Mouse (Mus musculus) hindbrain, postnatal 0 days (tissue): ENCODE data around the gene Mrpl38. TPM values are rescaled to one million over a fixed set of nuclear protein-coding genes. Genes with fewer than 3 reads are reported as not detected.

Experiments used
- ATAC-seq: fragments of 200-750 bp; cut with Nextera tagmentation; 2 replicates; pipeline ENCODE4 v1.8.0; 2017; ENCODE audit warnings: mild to moderate bottlenecking, moderate TSS enrichment, moderate library complexity
- DNase-seq: peaks from one replicate; pipeline ENCODE4 v3.0.0-alpha.2; 2015; ENCODE audit warnings: low spot score
- H3K27ac ChIP-seq: fragments of 300-500 bp; sonication (generic); 2 replicates; pipeline ENCODE4 v1.5.1; 2014; ENCODE audit warnings: mild to moderate bottlenecking
- H3K27me3 ChIP-seq: fragments of 300-500 bp; sonication (generic); 2 replicates; pipeline ENCODE4 v1.6.1; 2014; ENCODE audit warnings: low read length, mixed read lengths; ENCODE audit not compliant: insufficient read depth
- H3K36me3 ChIP-seq: fragments of 300-500 bp; sonication (generic); 2 replicates; pipeline ENCODE4 v1.6.1; 2014; ENCODE audit warnings: low read length, mixed read lengths; ENCODE audit not compliant: insufficient read depth
- H3K4me1 ChIP-seq: fragments of 300-500 bp; sonication (generic); 2 replicates; pipeline ENCODE4 v1.6.1; 2014; ENCODE audit warnings: antibody characterized with exemption, low read length, mixed read lengths; ENCODE audit not compliant: insufficient read depth
- H3K4me2 ChIP-seq: fragments of 300-500 bp; sonication (generic); 2 replicates; pipeline ENCODE4 v1.6.1; 2014; ENCODE audit warnings: low read depth, mild to moderate bottlenecking, low read length, moderate library complexity, mixed read lengths
- H3K4me3 ChIP-seq: fragments of 300-500 bp; sonication (generic); 2 replicates; pipeline ENCODE4 v1.5.1; 2014; ENCODE audit warnings: low read length
- H3K9ac ChIP-seq: fragments of 300-500 bp; sonication (generic); replicated peaks from 2 replicates; pipeline ENCODE4 v1.6.1; 2014; ENCODE audit warnings: mild to moderate bottlenecking, low read length, moderate library complexity, mixed read lengths
- H3K9me3 ChIP-seq: fragments of 300-500 bp; sonication (generic); 2 replicates; pipeline ENCODE4 v1.6.1; 2016; ENCODE audit warnings: low read length, mixed read lengths
- CTCF ChIP-seq: IDR thresholded peaks from 2 replicates; pipeline ENCODE4 v1.5.1; 2016; ENCODE audit warnings: antibody characterized with exemption, control low read depth, low read depth
- WGBS: fragments of 180-500 bp; shearing (Covaris S2); extraction: QIAGEN DNeasy Blood & Tissue Kit; methylation state at CpG from one replicate; pipeline ENCODE4 v1.1.7; 2014; 5-methylcytosine and 5-hydroxymethylcytosine counted together
- polyA plus RNA-seq: library from polyadenylated mRNA; unstranded; fragments of >200 nt; fragmentation: Nextera tagmentation; extraction: Ambion mirVana; gene quantifications from 2 replicates; pipeline ENCODE4 v1.2.1, GENCODE M21; 2015
- total RNA-seq: library from RNA; depleted of rRNA; stranded (reverse); fragments of >200 nt; gene quantifications from 2 replicates; pipeline ENCODE4 v1.2.3, GENCODE M21; 2014

The Mrpl38 gene
- total and polyA plus RNA-seq, 2 experiments from 2014 or later, result 71.9 to 94.0 TPM

DNA sequence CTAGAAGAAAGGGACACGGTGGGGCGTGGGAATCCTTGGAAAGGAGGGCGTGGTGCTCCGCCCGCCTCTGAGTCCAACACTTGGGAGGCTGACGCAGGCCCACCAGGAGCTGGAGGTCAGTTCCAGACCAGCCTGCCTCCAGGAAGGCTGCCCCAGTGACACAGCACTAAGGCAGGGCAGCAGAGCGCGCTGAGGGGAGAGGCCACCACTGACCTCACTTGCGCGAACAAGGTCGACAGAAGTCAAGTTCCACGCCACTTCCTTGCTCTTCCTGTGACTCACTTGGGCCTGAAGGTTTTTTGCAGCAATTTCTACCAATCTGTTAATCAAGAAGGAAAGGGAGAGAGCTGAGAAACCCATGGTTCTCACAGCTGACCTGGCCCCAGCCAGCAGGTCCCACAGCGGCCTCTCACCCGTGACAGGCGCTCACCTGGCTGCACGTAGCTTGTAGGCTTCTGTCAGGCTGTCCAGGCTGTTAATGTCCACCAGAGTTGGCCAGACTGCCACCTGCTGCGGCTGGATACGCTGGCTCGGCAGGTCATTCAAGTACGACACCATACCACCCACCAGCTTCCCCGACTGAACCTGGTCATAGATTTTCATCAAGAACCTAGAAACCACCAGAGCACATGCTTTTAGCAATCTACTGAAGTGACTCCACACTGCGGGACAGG is 36.2 kb upstream of the Mrpl38 start:
- no peak for TF ChIP-seq CTCF
- peaks cover 64% of the 10 kb centered on the region for H3K36me3 ChIP-seq
- H3K4me3 ChIP-seq, result no peak overlapping the region
- H3K27me3 ChIP-seq, result no peaks in the 10 kb centered on the region
- no peak overlapping the region for H3K4me2 ChIP-seq
- DNase-seq (no peak), ATAC-seq (no peak)
- H3K9me3 ChIP-seq, result no peaks in the 10 kb centered on the region
- no peak overlapping the region for H3K27ac ChIP-seq
- WGBS, result 92% methylated on average over 22 of the region's 22 CpGs
- no peak overlapping the region for H3K9ac ChIP-seq
- H3K4me1 ChIP-seq, result no peaks in the 10 kb centered on the region

DNA sequence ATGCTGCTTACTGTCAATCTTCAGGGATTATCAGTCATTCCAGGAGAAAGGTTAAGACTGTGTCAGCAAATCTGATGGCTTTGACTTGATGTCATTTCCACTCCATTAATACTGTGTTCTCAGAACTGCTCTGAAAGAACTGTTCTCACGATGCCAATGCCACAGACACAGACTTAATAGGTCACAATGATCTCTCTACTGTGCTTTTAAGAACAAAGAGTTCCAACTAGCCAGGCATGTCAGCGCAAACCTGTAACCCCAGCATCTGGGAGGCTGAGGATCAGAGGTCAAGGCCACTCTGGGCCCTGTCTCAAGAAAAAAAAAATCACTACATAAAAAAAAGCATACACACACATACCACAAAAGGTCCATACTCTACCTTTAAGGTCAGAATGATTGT is 33.3 kb upstream of the Mrpl38 start:
- Histone ChIP-seq H3K27ac (no peak overlapping the region), H3K4me2 (no peak overlapping the region), H3K4me1 (peaks cover 5% of the 10 kb centered on the region), H3K9ac (no peak overlapping the region), H3K4me3 (no peak overlapping the region), H3K27me3 (no peaks in the 10 kb centered on the region), H3K9me3 (no peaks in the 10 kb centered on the region), H3K36me3 (peaks cover 43% of the 10 kb centered on the region)
- no peak for DNase-seq
- TF ChIP-seq CTCF, result no peak
- 70% methylated on average over 2 of the region's 2 CpGs for WGBS
- no peak for ATAC-seq

DNA sequence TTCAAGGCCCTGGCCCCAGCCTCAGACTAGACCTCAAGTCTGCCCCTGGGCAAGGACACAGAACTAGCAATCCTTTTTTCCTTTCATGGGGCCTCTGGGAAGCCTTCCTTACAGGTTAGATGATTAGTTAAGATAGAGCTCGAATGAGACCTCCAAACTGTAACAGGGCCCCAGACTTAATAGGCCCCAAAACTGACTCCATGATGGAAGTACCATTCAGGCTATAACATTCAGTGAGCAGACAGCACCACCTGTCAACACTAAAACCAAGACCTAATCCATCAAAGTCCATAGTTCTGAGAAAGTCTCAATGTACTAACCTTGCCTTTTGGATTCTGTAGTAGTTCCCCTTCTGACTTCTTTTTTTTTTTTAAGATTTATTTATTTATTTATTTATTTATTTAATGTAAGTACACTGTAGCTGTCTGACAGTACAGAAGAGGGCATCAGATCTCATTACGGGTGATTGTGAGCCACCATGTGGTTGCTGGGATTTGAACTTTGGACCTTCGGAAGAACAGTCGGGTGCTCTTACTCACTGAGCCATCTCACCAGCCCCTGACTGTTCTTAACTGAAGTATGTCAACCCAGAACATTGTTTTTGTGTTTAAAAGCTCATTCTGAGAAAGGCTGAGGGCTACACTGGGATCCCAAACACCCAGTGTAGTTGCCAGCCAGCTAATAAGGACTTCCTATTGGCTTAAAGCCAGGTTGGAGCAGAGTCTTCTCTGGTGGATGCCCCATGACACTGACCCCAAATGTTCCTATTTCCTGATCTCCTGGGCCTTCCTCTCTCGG is 31.5 kb upstream of the Mrpl38 start:
- ATAC-seq, result no peak
- DNase-seq, result no peak
- no peak for TF ChIP-seq CTCF
- no peak overlapping the region for H3K27ac ChIP-seq
- peaks cover 37% of the 10 kb centered on the region for H3K36me3 ChIP-seq
- no peaks in the 10 kb centered on the region for H3K9me3 ChIP-seq
- no peak overlapping the region for H3K4me3 ChIP-seq
- no peak overlapping the region for H3K9ac ChIP-seq
- WGBS, result 87% methylated on average over 5 of the region's 5 CpGs
- no peaks in the 10 kb centered on the region for H3K27me3 ChIP-seq
- peaks cover 6% of the 10 kb centered on the region for H3K4me1 ChIP-seq
- no peak overlapping the region for H3K4me2 ChIP-seq

DNA sequence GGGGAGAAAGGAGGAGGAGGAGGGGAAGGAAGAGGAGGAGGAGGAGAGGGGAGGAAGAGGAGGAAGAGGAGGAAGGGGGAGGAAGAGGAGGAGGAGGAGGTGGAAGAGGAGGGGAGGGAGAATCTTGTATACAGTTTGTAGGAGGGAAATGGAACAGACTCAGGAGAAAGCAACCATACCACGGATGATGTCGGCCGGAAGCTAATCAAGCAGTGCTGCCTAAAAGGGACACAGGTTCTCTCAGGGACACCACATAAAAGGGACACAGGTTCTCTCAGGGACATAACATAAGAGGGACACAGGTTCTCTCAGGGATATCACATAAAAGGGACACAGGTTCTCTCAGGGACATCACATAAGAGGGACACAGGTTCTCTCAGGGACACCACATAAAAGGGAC is 30.5 kb upstream of the Mrpl38 start:
- Histone ChIP-seq H3K4me1 (peaks cover 6% of the 10 kb centered on the region), H3K36me3 (peaks cover 28% of the 10 kb centered on the region), H3K27me3 (no peaks in the 10 kb centered on the region), H3K27ac (no peak overlapping the region), H3K9me3 (no peaks in the 10 kb centered on the region), H3K9ac (no peak overlapping the region), H3K4me3 (no peak overlapping the region), H3K4me2 (no peak overlapping the region)
- DNase-seq (no peak), ATAC-seq (no peak)
- TF ChIP-seq CTCF, result no peak
- WGBS, result 84% methylated on average over 3 of the region's 3 CpGs

DNA sequence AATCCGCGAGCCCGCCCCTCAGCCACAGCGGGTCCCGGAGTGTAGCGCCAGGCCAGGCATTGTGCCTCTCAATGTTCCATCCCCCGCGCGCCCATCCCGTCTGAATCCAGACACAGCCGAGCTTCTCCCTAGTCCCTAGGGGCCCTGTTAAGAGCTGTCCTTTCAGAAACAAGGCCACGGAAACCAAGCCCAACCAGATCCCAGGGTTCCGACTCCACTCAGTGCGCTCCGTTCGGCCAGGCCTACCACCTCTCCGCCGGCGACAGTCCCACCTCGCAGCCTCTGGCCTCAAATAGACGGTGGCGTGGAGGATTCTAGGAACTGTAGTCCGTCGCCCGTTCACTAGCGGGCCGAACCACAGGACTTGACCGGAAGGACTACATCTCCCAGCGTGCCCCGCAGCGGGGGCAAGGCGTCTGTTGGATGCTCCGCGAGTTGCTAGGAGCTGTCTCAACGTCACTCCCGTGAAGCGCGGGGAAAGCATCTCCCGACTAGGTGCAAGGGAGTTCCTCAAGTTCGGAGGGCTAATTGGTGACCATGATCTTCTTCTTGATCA is 29.3 kb upstream of the Mrpl38 start, which contains the start of gene Fbf1:
TSS of gene Fbf1 (minus strand) at position 283 of the 556 bp plus-strand sequence.
- peak; percentile 99 for ATAC-seq
- no peak for TF ChIP-seq CTCF

DNA sequence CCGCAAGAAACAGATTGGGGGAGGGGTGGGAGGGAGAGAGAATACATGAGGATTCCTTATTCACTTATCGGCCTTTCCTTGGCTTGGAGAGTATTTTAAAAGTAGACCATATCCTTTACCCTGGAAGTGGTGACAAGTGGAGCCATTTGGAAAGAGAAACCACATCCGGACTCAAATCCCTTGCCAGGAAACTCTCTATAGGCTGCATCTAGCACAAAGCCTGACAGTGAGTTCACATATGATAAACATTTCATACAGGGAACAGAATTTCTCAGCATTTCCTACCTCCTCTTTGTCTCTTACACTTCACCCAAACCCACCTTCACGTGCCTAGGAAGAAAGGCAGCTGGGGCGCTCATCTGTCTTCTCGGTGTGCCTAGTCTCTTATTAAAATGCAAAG is 28.6 kb upstream of the Mrpl38 start:
- H3K36me3 ChIP-seq, result peaks cover 9% of the 10 kb centered on the region; the same call in 1 of the 2 replicates
- H3K4me3 ChIP-seq, result peak overlapping the region; percentile 57
- no peaks in the 10 kb centered on the region for H3K9me3 ChIP-seq
- under 1% methylated on average over 6 of the region's 6 CpGs for WGBS
- DNase-seq (peak; percentile 45), ATAC-seq (no peak)
- no peak for TF ChIP-seq CTCF
- no peaks in the 10 kb centered on the region for H3K27me3 ChIP-seq
- peaks cover 6% of the 10 kb centered on the region for H3K4me1 ChIP-seq
- H3K9ac ChIP-seq, result peak overlapping the region; percentile 67
- peak overlapping the region; percentile 82 for H3K4me2 ChIP-seq
- H3K27ac ChIP-seq, result peak overlapping the region; percentile 89

More for the DNA sequence above, 29.3 kb upstream of the Mrpl38 start, which contains the start of gene Fbf1:
- Histone ChIP-seq H3K36me3 (peaks cover 15% of the 10 kb centered on the region), H3K4me3 (peak within 1 kb of the TSS; percentile 57), H3K4me2 (peak within 1 kb of the TSS; percentile 82), H3K27me3 (no peaks in the 10 kb centered on the region), H3K9me3 (no peaks in the 10 kb centered on the region), H3K4me1 (peaks cover 6% of the 10 kb centered on the region), H3K27ac (peak within 1 kb of the TSS; percentile 89), H3K9ac (peak within 1 kb of the TSS; percentile 67)
- DNase-seq, result peak; percentile 99
- under 1% methylated on average over 40 of the region's 40 CpGs for WGBS
